Mouse (Mus musculus): ENCODE results near the gene Rps19bp1. TPM values are rescaled to one million over a fixed set of nuclear protein-coding genes. Genes with fewer than 3 reads are reported as not detected.

Gene Rps19bp1
- polyA plus RNA-seq (2014; fragmentation: Nextera tagmentation; extraction: Ambion mirVana): 52.6 and 55.0 TPM in 2 replicates

DNA sequence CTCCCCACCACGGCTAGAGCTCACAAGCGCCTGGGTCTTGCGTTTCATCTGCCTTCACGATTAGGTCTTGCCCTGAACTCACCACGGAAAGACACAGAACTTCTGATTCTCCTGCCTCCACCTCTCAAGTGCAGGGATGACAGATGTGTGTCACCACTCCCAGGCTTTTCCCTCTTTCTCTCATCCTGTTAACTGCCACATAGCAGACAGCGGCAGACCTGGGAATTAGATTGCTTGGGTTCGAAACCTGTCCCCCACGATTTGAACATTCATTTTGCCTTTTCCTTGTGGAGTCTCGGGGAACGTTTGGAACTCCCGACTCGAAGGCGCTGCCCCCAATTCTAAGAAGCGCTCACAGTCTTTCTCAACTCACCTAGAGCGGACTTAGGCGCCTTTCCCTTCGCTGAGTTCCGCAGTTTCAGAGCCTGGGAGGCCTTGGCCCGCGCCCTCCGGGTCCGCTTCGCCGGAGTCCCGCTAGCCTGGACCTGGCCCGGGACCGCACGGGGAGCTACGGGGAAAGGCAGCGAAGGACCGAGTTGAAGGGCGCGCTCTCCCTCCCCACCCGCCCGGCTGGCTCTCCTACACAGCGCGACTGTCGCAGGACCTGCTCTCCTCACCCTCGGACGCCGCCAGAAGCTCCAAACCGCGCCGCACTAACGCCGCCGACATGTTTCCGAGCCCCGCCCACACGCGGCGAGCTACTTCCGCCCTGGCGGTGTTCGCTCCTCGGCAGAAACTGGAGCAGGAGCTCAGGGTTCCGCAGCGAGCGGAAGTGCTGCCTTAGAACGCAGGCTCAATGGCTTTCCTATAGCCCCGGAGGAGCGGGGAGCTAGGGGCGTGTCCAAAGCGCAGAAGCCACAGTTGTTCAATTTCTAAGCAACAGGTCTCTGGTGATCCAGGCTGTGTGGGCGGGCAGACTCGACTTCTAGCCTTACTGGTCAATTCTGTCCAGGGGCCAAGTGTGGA lies at the start of gene Rps19bp1:
Gene Rps19bp1 (minus strand): TSS at position 706 of the 966 bp plus-strand sequence.
- Histone ChIP-seq H3K9ac (ENCODE audit: low read depth, low read length) (peak within 1 kb of the TSS; percentile 89), H3K27me3 (replicated peaks; ENCODE audit: control insufficient read depth, insufficient read depth, low read length) (no peaks in the 10 kb centered on the region), H3K36me3 (ENCODE audit: control insufficient read depth, insufficient read depth, low read length) (peaks cover 23% of the 10 kb centered on the region), H3K4me2 (ENCODE audit: low read depth, low read length) (peak within 1 kb of the TSS; percentile 90), H3K4me1 (ENCODE audit: control insufficient read depth, insufficient read depth, low read length) (peaks cover 3% of the 10 kb centered on the region; the same call in 1 of the 2 replicates), H3K4me3 (ENCODE audit: low read depth, low read length) (peak within 1 kb of the TSS; percentile 89), H3K9me3 (ENCODE audit: control insufficient read depth, low read length) (no peaks in the 10 kb centered on the region), H3K27ac (replicated peaks; ENCODE audit: low read depth, low read length) (peak within 1 kb of the TSS; percentile 44; the same call in 1 of the 2 replicates)
- ATAC-seq (ENCODE audit: low read depth) (peak; percentile 94), DNase-seq (ENCODE audit: low spot score) (peak; percentile 97)
- 2% methylated on average over 41 of the region's 66 CpGs for WGBS

DNA sequence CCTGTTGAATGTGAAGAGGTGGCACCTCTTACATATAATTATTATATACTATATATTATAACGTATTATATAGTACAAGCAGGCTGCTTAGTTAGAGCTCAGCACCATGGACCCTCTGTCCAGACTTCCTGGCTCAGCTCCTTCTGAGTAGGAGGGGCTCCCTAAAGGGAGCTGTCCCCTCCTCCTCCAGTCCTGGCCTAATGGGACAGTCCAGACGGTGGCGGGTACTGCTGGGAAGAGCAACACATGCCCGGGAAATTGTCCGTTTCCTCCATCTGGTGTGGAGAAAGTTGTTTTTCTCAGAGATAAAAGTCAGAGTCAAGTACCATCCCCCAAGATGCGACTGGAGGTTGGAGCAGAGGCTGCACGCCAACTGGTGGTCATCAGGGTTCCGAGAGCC lies 42.0 kb upstream of the Rps19bp1 start:
- Histone ChIP-seq H3K9me3 (ENCODE audit: control insufficient read depth, low read length) (no peaks in the 10 kb centered on the region), H3K4me3 (ENCODE audit: low read depth, low read length) (no peak overlapping the region), H3K4me2 (ENCODE audit: low read depth, low read length) (no peak overlapping the region), H3K9ac (ENCODE audit: low read depth, low read length) (no peak overlapping the region), H3K27me3 (replicated peaks; ENCODE audit: control insufficient read depth, insufficient read depth, low read length) (no peaks in the 10 kb centered on the region), H3K4me1 (ENCODE audit: control insufficient read depth, insufficient read depth, low read length) (no peaks in the 10 kb centered on the region), H3K27ac (replicated peaks; ENCODE audit: low read depth, low read length) (no peak overlapping the region), H3K36me3 (ENCODE audit: control insufficient read depth, insufficient read depth, low read length) (no peaks in the 10 kb centered on the region)
- ATAC-seq (ENCODE audit: low read depth): no peak
- DNase-seq (ENCODE audit: low spot score): no peak
- 40% methylated on average over 8 of the region's 8 CpGs for WGBS

- Histone ChIP-seq H3K36me3 (ENCODE audit: control insufficient read depth, insufficient read depth, low read length) (no peaks in the 10 kb centered on the region), H3K9me3 (ENCODE audit: control insufficient read depth, low read length) (no peaks in the 10 kb centered on the region), H3K4me2 (ENCODE audit: low read depth, low read length) (no peak overlapping the region), H3K4me1 (ENCODE audit: control insufficient read depth, insufficient read depth, low read length) (no peaks in the 10 kb centered on the region), H3K27ac (replicated peaks; ENCODE audit: low read depth, low read length) (no peak overlapping the region), H3K4me3 (ENCODE audit: low read depth, low read length) (no peak overlapping the region), H3K27me3 (replicated peaks; ENCODE audit: control insufficient read depth, insufficient read depth, low read length) (no peaks in the 10 kb centered on the region), H3K9ac (ENCODE audit: low read depth, low read length) (no peak overlapping the region)
- ATAC-seq (ENCODE audit: low read depth): no peak
- 79% methylated on average over 12 of the region's 12 CpGs for WGBS
- DNase-seq (ENCODE audit: low spot score): no peak
Observed at GRCm38 (mm10) chr15:80304188-80304587, 40.1 kb upstream of the Rps19bp1 start.

DNA sequence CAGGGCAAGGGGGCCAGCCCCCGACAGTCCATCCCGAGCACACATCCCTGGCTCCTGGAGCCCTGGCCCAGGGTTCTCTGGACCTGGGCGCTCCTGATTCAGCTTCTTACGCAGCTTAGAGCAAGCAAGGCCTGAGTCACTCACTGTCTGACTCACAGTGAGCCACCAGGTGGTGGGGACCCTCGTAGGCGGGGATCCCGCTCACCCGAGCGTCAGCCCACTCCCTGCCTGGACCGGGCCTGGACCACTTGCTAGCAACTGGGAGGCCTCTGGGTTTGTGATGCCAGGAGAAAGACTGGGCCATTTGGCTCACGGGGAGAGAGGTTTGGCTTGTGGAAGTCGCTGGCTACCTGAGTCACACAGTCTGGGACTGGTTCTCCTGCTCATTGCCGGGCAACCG lies 39.7 kb upstream of the Rps19bp1 start:
- WGBS: 74% methylated on average over 14 of the region's 14 CpGs
- ATAC-seq (ENCODE audit: low read depth): no peak
- no peak overlapping the region for H3K9ac ChIP-seq (ENCODE audit: low read depth, low read length)
- no peaks in the 10 kb centered on the region for H3K36me3 ChIP-seq (ENCODE audit: control insufficient read depth, insufficient read depth, low read length)
- H3K4me1 ChIP-seq (ENCODE audit: control insufficient read depth, insufficient read depth, low read length): no peaks in the 10 kb centered on the region
- H3K4me3 ChIP-seq (ENCODE audit: low read depth, low read length): no peak overlapping the region
- no peaks in the 10 kb centered on the region for H3K27me3 ChIP-seq (replicated peaks; ENCODE audit: control insufficient read depth, insufficient read depth, low read length)
- H3K4me2 ChIP-seq (ENCODE audit: low read depth, low read length): no peak overlapping the region
- no peaks in the 10 kb centered on the region for H3K9me3 ChIP-seq (ENCODE audit: control insufficient read depth, low read length)
- no peak overlapping the region for H3K27ac ChIP-seq (replicated peaks; ENCODE audit: low read depth, low read length)
- DNase-seq (ENCODE audit: low spot score): no peak

DNA sequence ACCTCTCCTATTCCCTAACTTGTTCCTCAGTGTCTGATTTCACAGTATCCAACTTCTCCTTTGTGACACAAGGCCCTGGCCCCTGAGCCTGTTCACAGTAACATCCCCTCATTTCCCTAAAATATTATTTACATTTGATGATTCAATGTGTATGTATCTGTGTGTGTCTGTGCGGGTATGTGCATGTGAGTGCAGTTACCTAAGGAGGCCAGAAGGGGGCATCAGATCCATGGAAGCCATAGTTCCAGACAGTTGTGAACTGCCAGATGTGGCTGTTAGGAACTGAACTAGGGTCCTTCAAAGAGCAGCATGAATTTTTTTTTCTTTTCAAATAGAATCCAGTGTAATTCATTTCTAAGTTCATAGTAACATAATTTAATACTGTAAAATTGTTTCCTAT lies 33.0 kb upstream of the Rps19bp1 start:
- Histone ChIP-seq H3K36me3 (ENCODE audit: control insufficient read depth, insufficient read depth, low read length) (no peaks in the 10 kb centered on the region), H3K9me3 (ENCODE audit: control insufficient read depth, low read length) (no peaks in the 10 kb centered on the region), H3K4me1 (ENCODE audit: control insufficient read depth, insufficient read depth, low read length) (no peaks in the 10 kb centered on the region), H3K27ac (replicated peaks; ENCODE audit: low read depth, low read length) (no peak overlapping the region), H3K4me2 (ENCODE audit: low read depth, low read length) (no peak overlapping the region), H3K9ac (ENCODE audit: low read depth, low read length) (no peak overlapping the region), H3K27me3 (replicated peaks; ENCODE audit: control insufficient read depth, insufficient read depth, low read length) (no peaks in the 10 kb centered on the region), H3K4me3 (ENCODE audit: low read depth, low read length) (no peak overlapping the region)
- ATAC-seq (ENCODE audit: low read depth): no peak
- WGBS: 97% methylated on average over 1 of the region's 1 CpGs
- DNase-seq (ENCODE audit: low spot score): no peak

DNA sequence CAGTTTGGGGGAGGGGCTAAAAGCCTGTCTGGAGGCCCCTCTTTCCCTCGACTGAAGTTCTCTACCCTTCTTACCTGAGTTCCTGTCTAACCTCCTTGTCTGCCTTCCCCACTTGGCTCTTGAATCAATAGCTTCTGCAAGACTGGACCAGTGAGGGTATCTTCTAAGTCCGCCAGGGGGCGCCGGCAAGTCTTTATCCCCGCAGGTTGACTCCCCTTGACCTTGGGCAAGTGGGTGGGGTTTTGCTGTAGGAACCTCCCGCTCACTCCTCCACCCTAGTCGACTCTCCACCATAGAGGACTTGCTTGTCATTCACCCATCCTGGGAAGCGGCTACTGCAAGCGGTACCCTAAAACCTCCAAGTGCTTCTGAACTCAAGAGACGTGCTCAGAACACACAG lies 25.3 kb upstream of the Rps19bp1 start:
- Histone ChIP-seq H3K36me3 (ENCODE audit: control insufficient read depth, insufficient read depth, low read length) (no peaks in the 10 kb centered on the region), H3K4me2 (ENCODE audit: low read depth, low read length) (no peak overlapping the region)
- ATAC-seq (ENCODE audit: low read depth): no peak

GRCm38 (mm10) chr15:80288036-80288435 lies 23.9 kb upstream of the Rps19bp1 start:
- Histone ChIP-seq H3K27ac (replicated peaks; ENCODE audit: low read depth, low read length) (no peak overlapping the region), H3K4me2 (ENCODE audit: low read depth, low read length) (peak overlapping the region; percentile 92), H3K4me1 (ENCODE audit: control insufficient read depth, insufficient read depth, low read length) (no peaks in the 10 kb centered on the region), H3K9me3 (ENCODE audit: control insufficient read depth, low read length) (no peaks in the 10 kb centered on the region), H3K4me3 (ENCODE audit: low read depth, low read length) (peak overlapping the region; percentile 51), H3K27me3 (replicated peaks; ENCODE audit: control insufficient read depth, insufficient read depth, low read length) (peaks cover 70% of the 10 kb centered on the region), H3K36me3 (ENCODE audit: control insufficient read depth, insufficient read depth, low read length) (no peaks in the 10 kb centered on the region), H3K9ac (ENCODE audit: low read depth, low read length) (no peak overlapping the region)
- WGBS: 1% methylated on average over 19 of the region's 23 CpGs
- no peak for ATAC-seq (ENCODE audit: low read depth)
- DNase-seq (ENCODE audit: low spot score): no peak

More for the DNA sequence above, 25.3 kb upstream of the Rps19bp1 start:
- WGBS: 6% methylated on average over 10 of the region's 10 CpGs
- Histone ChIP-seq H3K4me1 (ENCODE audit: control insufficient read depth, insufficient read depth, low read length) (no peaks in the 10 kb centered on the region), H3K9me3 (ENCODE audit: control insufficient read depth, low read length) (no peaks in the 10 kb centered on the region), H3K9ac (ENCODE audit: low read depth, low read length) (no peak overlapping the region), H3K27ac (replicated peaks; ENCODE audit: low read depth, low read length) (no peak overlapping the region), H3K4me3 (ENCODE audit: low read depth, low read length) (no peak overlapping the region), H3K27me3 (replicated peaks; ENCODE audit: control insufficient read depth, insufficient read depth, low read length) (peaks cover 58% of the 10 kb centered on the region)
- DNase-seq (ENCODE audit: low spot score): peak; percentile 65

GRCm38 (mm10) chr15:80286851-80287415 lies 22.8 kb upstream of the Rps19bp1 start, which contains the start of gene Cacna1i:
Gene Cacna1i (plus strand): TSS chr15:80287238.
- Histone ChIP-seq H3K9me3 (ENCODE audit: control insufficient read depth, low read length) (no peaks in the 10 kb centered on the region), H3K4me3 (ENCODE audit: low read depth, low read length) (peak within 1 kb of the TSS; percentile 51), H3K9ac (ENCODE audit: low read depth, low read length) (no peak within 1 kb of the TSS), H3K4me2 (ENCODE audit: low read depth, low read length) (peak within 1 kb of the TSS; percentile 92), H3K27ac (replicated peaks; ENCODE audit: low read depth, low read length) (no peak within 1 kb of the TSS), H3K4me1 (ENCODE audit: control insufficient read depth, insufficient read depth, low read length) (no peaks in the 10 kb centered on the region), H3K36me3 (ENCODE audit: control insufficient read depth, insufficient read depth, low read length) (no peaks in the 10 kb centered on the region), H3K27me3 (replicated peaks; ENCODE audit: control insufficient read depth, insufficient read depth, low read length) (peaks cover 73% of the 10 kb centered on the region)
- DNase-seq (ENCODE audit: low spot score) (peak; percentile 19), ATAC-seq (ENCODE audit: low read depth) (peak; percentile 37; the same call in 1 of the 2 replicates)
- under 1% methylated on average over 33 of the region's 50 CpGs for WGBS
